Mouse (Mus musculus) left cerebral cortex, postnatal 14 days (tissue): ENCODE data around the gene Pfdn6. TPM values are rescaled to one million over a fixed set of nuclear protein-coding genes. Genes with fewer than 3 reads are reported as not detected.
"Not testable (repeated sequence)": the region's sequence is repeated elsewhere in the genome, so short reads cannot be mapped to it uniquely, and the experiment has no call there.

ENCODE experiments used
- DNase-seq, 2 experiments: peaks; one replicate each; pipeline ENCODE4 v3.0.0; 2021 to 2022; ENCODE audit warnings: low spot score in 2 of 2, mixed read lengths in 1 of 2
- intact Hi-C: fragments of 180-260 bp; cut with DNase I; formaldehyde crosslinking; loops from one replicate; pipeline ENCODE4 v1.15.1; 2025
- total RNA-seq, 2 experiments: library from RNA; stranded (reverse); gene quantifications; 2 replicates each; pipeline ENCODE4 v1.2.3; 2021

The Pfdn6 gene
- total RNA-seq, 2 experiments from 2014 or later, result 88.3 to 99.4 TPM

- intact Hi-C loops, DNase-seq: not testable (repeated sequence)
Measured at GRCm38 (mm10) chr17:33904835-33905234, 35.3 kb downstream of the Pfdn6 start, which contains the start of gene Platr17. Gene Platr17, plus strand, starts transcription at chr17:33905135.

- DNase-seq, intact Hi-C loops: not testable (repeated sequence)
Measured at GRCm38 (mm10) chr17:33903911-33904651, 36.1 kb downstream of the Pfdn6 start.

- no peak for DNase-seq
- intact Hi-C loops, result no loop called here
Measured at GRCm38 (mm10) chr17:33902491-33902890, 37.7 kb downstream of the Pfdn6 start.

- no peak for DNase-seq
- intact Hi-C loops, result no loop called here
Measured at GRCm38 (mm10) chr17:33902079-33902478, 38.1 kb downstream of the Pfdn6 start.

GRCm38 (mm10) chr17:33901653-33902052 is 38.5 kb downstream of the Pfdn6 start:
- DNase-seq, result no peak
- intact Hi-C loops, result no loop called here

GRCm38 (mm10) chr17:33900989-33901314 is 39.2 kb downstream of the Pfdn6 start:
- no peak for DNase-seq
- intact Hi-C loops, result no loop called here

GRCm38 (mm10) chr17:33900281-33900988 is 39.7 kb downstream of the Pfdn6 start:
- intact Hi-C loops, result no loop called here
- DNase-seq, result no peak

- intact Hi-C loops, result no loop called here
- no peak for DNase-seq
Measured at GRCm38 (mm10) chr17:33899642-33900041, 40.5 kb downstream of the Pfdn6 start.

- DNase-seq, intact Hi-C loops: not testable (repeated sequence)
Measured at GRCm38 (mm10) chr17:33898193-33898592, 42.0 kb downstream of the Pfdn6 start.

- DNase-seq, result no peak
- intact Hi-C loops, result no loop called here
Measured at GRCm38 (mm10) chr17:33897114-33897794, 42.9 kb downstream of the Pfdn6 start.

GRCm38 (mm10) chr17:33893011-33893410 is 47.1 kb downstream of the Pfdn6 start:
- intact Hi-C loops, DNase-seq: not testable (repeated sequence)

- intact Hi-C loops, result no loop called here
Measured at GRCm38 (mm10) chr17:33892429-33892828, 47.7 kb downstream of the Pfdn6 start.

GRCm38 (mm10) chr17:33891892-33892291 is 48.3 kb downstream of the Pfdn6 start:
- intact Hi-C loops, DNase-seq: not testable (repeated sequence)

More at GRCm38 (mm10) chr17:33892429-33892828, 47.7 kb downstream of the Pfdn6 start:
- DNase-seq, result no peak

GRCm38 (mm10) chr17:33891357-33891756 is 48.8 kb downstream of the Pfdn6 start:
- DNase-seq, result no peak
- intact Hi-C loops, result no loop called here

GRCm38 (mm10) chr17:33890533-33891059 is 49.5 kb downstream of the Pfdn6 start, which contains the start of gene Kifc1:
Gene Kifc1, minus strand, starts transcription at chr17:33890661.
- DNase-seq, result peak; percentile 100
- intact Hi-C loops, result no loop called here

GRCm38 (mm10) chr17:33889941-33890532 is 50.1 kb downstream of the Pfdn6 start:
- DNase-seq, intact Hi-C loops: not testable (repeated sequence)
